22 mouse cellular contexts compared by ENCODE assay signal in genomic region chr8:106957086-106957485, GRCm38 (mm10).
"Had no signal": no experiment of that assay in that cellular context is flagged by ENCODE, and none has a peak within 500 bp of the region (broad histone marks: within the 10 kb centered on the region; RNA-seq: fewer than 3 reads in every experiment).

No protein-coding gene starts in this region.

- H3K4me1 ChIP-seq: hindbrain, embryonic 13.5 days; hindbrain, embryonic 15.5 days; limb, embryonic 13.5 days; liver, embryonic 12.5 days had no signal

- H3K9me3 ChIP-seq: heart, embryonic 13.5 days; heart, embryonic 15.5 days; hindbrain, embryonic 13.5 days; hindbrain, embryonic 15.5 days; limb, embryonic 13.5 days; limb, embryonic 15.5 days; liver, embryonic 12.5 days had no signal

- H3K36me3 ChIP-seq: heart, embryonic 15.5 days; hindbrain, embryonic 13.5 days; hindbrain, embryonic 15.5 days; limb, embryonic 15.5 days; liver, embryonic 12.5 days had no signal

- H3K9ac ChIP-seq: heart, embryonic 13.5 days; heart, embryonic 15.5 days; hindbrain, embryonic 13.5 days; hindbrain, embryonic 15.5 days; limb, embryonic 13.5 days; limb, embryonic 15.5 days; liver, embryonic 12.5 days; liver, embryonic 14.5 days had no signal

- DNase-seq: gastrocnemius, postnatal 10 days; gastrocnemius, postnatal 36 days; heart, adult 11 months; heart, adult 2 months; heart, postnatal 14 days; heart, postnatal 36 days; kidney, adult 18-20 months; kidney, adult 8-10 months; kidney, postnatal 10 days; kidney, postnatal 25 days; kidney, postnatal 4 days had no signal

- H3K4me3 ChIP-seq: heart, adult 2 months; heart, embryonic 13.5 days; heart, embryonic 15.5 days; hindbrain, embryonic 13.5 days; hindbrain, embryonic 15.5 days; layer of hippocampus, adult 2 months; left cerebral cortex, adult 2 months; limb, embryonic 13.5 days; limb, embryonic 15.5 days; liver, embryonic 12.5 days had no signal

- H3K27ac ChIP-seq: heart, adult 2 months; heart, embryonic 13.5 days; heart, embryonic 15.5 days; hindbrain, embryonic 13.5 days; hindbrain, embryonic 15.5 days; hindbrain, postnatal 0 days; layer of hippocampus, adult 2 months; left cerebral cortex, adult 2 months; limb, embryonic 13.5 days; limb, embryonic 15.5 days; liver, embryonic 12.5 days; liver, embryonic 14.5 days had no signal
